Mouse (Mus musculus): Measurements from ENCODE around the gene Vmn2r120.
"Not testable (repeated sequence)": the region's sequence is repeated elsewhere in the genome, so short reads cannot be mapped to it uniquely, and the experiment has no call there.

The Vmn2r120 gene

GRCm38 (mm10) chr17:57545405-57545804 lies at the start of gene Vmn2r120:
Vmn2r120 (minus strand) TSS chr17:57545505.
- DNase-seq (ENCODE audit: low spot score), result no peak

- DNase-seq (ENCODE audit: low spot score), result not testable (repeated sequence)
These were observed 42.0 kb upstream of the Vmn2r120 start for GRCm38 (mm10) chr17:57587273-57587672.

- no peak for DNase-seq (ENCODE audit: low spot score)
These were observed 28.9 kb upstream of the Vmn2r120 start for GRCm38 (mm10) chr17:57574075-57574705.
